Mouse (Mus musculus) CH12.LX (cell line): ENCODE data around the gene Dnajc4.

ENCODE experiments used
- CTCF ChIP-seq, 2 experiments: IDR thresholded peaks in 1 of 2; conservative IDR thresholded peaks in 1 of 2; 2 replicates each; pipeline ENCODE4 v1.5.1; 2011 to 2012; ENCODE audit warnings: low read depth in 2 of 2, low read length in 2 of 2, improper control_type of control experiment in 1 of 2, inconsistent platforms in 1 of 2, mild to moderate bottlenecking in 1 of 2, moderate library complexity in 1 of 2
- E2F4 ChIP-seq: IDR thresholded peaks from 2 replicates; pipeline ENCODE4 v1.6.1; 2011; ENCODE audit warnings: low read depth, low read length, improper control_type of control experiment; ENCODE audit not compliant: insufficient replicate concordance
- ELF1 ChIP-seq: IDR thresholded peaks from 2 replicates; pipeline ENCODE4 v1.6.1; 2014; ENCODE audit warnings: low read depth, mild to moderate bottlenecking, inconsistent platforms, low read length, improper control_type of control experiment
- EP300 ChIP-seq: IDR thresholded peaks from 2 replicates; pipeline ENCODE4 v1.6.1; 2011; ENCODE audit warnings: low read length, improper control_type of control experiment
- HCFC1 ChIP-seq: IDR thresholded peaks from 2 replicates; pipeline ENCODE4 v1.6.1; 2012; ENCODE audit warnings: low read depth, mild to moderate bottlenecking, inconsistent platforms, low read length, improper control_type of control experiment
- MAX ChIP-seq: IDR thresholded peaks from 2 replicates; pipeline ENCODE4 v1.6.1; 2011; ENCODE audit warnings: low read length, improper control_type of control experiment
- MEF2A ChIP-seq: IDR thresholded peaks from 2 replicates; pipeline ENCODE4 v1.6.1; 2014; ENCODE audit warnings: low read depth, mild to moderate bottlenecking, inconsistent platforms, low read length, improper control_type of control experiment, borderline replicate concordance
- MYC ChIP-seq: IDR thresholded peaks from 2 replicates; pipeline ENCODE4 v1.6.1; 2011; ENCODE audit warnings: low read depth, mild to moderate bottlenecking, improper control_type of control experiment, low read length
- NRF1 ChIP-seq: IDR thresholded peaks from 2 replicates; pipeline ENCODE4 v1.6.1; 2014; ENCODE audit warnings: low read depth, mild to moderate bottlenecking, inconsistent platforms, low read length, improper control_type of control experiment, moderate library complexity
- POLR2A ChIP-seq: IDR thresholded peaks from 2 replicates; pipeline ENCODE4 v1.6.1; 2011; ENCODE audit warnings: low read depth, mild to moderate bottlenecking, improper control_type of control experiment, low read length
- RAD21 ChIP-seq: IDR thresholded peaks from 2 replicates; pipeline ENCODE4 v1.6.1; 2011; ENCODE audit warnings: low read depth, mild to moderate bottlenecking, low read length, improper control_type of control experiment, moderate library complexity
- SIN3A ChIP-seq: IDR thresholded peaks from 2 replicates; pipeline ENCODE4 v1.6.1; 2012; ENCODE audit warnings: low read length, improper control_type of control experiment, inconsistent platforms
- USF2 ChIP-seq: conservative IDR thresholded peaks from 2 replicates; pipeline ENCODE4 v1.6.1; 2011; ENCODE audit warnings: low read depth, low read length, improper control_type of control experiment
- ZC3H11A ChIP-seq: IDR thresholded peaks from 2 replicates; pipeline ENCODE4 v1.6.1; 2012; ENCODE audit warnings: low read depth, mild to moderate bottlenecking, inconsistent platforms, low read length, improper control_type of control experiment

GRCm38 (mm10) chr19:7006892-7007593 lies 14.7 kb upstream of the Dnajc4 start:
- TF ChIP-seq EP300 (no peak), ELF1 (no peak), CTCF (conservative IDR thresholded peaks at IDR 0.05 in 1 of 2, IDR thresholded peaks at IDR 0.05 in 1 of 2; ENCODE audit: low read depth in 2 of 2, low read length in 2 of 2) (no peak), POLR2A (no peak), ZC3H11A (no peak), USF2 (no peak), RAD21 (no peak), MAX (no peak), HCFC1 (no peak), E2F4 (no peak), NRF1 (no peak), MEF2A (no peak), MYC (no peak), SIN3A (no peak)
